Mouse (Mus musculus) spleen, postnatal 4 days (tissue): ENCODE results near the gene Angptl7.
A peak's percentile ranks its signal among the peaks of the same experiment; 100 is the strongest.

Experiments used
- DNase-seq, 2 experiments: peaks; one replicate each; pipeline ENCODE4 v3.0.0; 2022; ENCODE audit warnings: low spot score in 2 of 2

Gene Angptl7

DNA sequence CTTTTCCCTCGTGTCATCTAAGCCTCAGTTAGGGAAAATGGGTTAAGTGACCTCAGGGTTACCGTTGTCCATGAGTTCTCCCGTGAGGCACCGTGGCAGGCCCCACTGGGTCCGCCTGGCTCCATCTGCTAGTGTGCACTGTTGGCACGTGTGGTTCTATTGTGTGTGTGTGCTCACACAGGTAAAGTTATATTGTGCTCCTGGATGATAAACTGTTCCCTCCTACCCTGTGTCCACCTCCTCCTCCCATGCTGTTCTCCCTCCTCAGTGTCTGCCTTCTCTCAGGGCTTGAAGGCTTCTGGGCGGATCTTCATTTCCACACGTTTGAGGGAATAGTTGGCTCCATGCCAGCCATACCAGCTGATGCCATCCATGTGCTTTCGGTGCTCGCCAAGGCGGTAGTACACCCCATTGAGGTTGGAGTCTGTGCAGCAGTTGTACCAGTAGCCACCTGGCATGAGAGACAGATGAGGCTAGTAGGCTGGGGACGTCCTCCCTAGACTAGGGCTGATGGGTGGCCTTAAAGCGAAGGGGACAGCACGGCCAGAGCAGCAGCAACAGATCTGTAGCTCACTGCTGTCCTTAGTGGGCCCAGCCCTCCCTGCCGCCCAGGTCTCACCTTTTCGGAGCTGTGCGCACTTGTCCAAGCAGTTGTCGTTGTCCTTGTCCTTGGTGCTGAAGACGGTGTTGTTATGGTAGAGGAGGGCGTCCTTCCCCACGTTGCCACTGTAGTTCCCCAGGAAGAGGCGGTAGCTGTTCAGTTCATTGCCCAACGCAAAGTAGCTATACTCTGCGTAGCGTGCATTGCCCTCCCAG is 4.2 kb downstream of the Angptl7 start:
- peak in 1 of 2 experiments; percentile 53 for DNase-seq

DNA sequence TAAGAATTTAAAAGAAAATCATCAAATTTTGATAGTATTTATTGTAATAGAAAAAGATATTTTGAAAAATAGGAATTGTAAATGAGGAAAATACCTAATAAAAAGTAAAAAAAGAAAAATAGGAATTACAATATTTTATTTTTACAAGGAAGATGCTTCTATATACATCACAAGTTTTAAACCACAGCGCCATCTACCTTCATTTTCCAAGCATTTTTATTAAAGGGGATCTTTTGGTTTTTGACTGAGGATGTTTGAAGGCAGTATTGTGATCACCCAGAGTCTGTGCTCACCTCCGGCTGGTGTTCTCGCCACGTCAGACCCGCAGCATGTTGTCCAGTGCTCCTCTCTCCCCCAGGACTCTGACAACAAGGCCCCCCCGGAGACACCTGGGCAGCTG is 5.1 kb downstream of the Angptl7 start:
- DNase-seq = no peak

DNA sequence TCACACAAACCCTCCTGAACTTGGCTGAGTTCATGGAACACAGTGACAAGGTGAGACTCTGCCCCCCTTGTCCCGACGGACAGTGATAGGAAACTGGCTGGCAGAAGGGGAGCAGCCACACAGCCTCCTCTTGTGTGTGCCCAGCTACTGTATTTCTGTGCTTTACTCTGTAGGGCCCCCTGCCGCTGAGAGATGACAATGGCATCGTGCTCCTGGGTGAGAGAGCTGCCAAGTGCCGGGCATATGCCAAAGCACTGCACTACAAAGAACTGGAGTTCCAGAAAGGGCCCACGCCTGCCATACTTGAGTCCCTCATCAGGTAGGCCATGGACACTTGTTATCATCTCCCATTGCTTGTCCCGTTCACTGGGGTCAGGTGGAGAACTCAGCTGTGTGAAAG is 8.8 kb downstream of the Angptl7 start:
- DNase-seq = peak in 1 of 2 experiments; percentile 57

DNA sequence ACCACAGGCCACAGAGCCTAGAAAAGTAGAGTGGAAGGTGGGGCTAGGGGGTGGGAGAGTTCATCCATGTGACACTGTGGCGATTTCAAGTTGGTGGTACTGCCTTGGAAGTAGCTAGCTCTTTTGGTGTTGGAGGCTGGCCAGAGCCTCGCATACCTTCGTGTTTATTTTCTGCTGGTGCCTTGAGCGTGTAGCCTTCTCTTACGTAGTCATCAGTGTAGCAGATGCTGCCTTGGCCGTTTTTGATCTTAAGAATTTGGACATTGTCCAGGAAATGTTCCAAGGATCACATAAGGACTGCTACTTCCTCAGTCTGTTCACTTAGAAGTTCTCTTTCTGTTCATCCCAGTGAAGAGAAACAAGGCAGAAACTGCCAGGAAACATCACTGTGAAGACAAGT is 9.8 kb downstream of the Angptl7 start:
- DNase-seq = no peak

DNA sequence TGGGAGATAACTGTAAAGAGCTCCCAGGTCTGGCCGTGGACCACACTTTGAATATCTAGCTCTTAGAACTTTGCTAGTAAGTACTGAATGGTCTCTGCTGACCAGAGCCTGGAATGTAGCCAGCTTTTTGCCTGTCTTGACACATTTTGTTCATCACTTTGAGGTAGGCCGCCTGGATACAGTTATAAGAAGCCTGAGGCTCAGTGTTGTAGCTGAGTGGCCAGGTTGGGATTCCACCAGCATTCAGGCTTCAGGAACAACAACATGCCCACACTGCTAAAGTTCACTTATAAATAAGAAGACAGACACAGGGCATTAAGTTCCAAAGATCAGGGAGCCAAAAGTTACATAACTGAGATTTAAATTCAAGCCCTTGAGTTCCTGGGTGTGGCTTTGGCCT is 12.4 kb downstream of the Angptl7 start:
- DNase-seq = no peak

DNA sequence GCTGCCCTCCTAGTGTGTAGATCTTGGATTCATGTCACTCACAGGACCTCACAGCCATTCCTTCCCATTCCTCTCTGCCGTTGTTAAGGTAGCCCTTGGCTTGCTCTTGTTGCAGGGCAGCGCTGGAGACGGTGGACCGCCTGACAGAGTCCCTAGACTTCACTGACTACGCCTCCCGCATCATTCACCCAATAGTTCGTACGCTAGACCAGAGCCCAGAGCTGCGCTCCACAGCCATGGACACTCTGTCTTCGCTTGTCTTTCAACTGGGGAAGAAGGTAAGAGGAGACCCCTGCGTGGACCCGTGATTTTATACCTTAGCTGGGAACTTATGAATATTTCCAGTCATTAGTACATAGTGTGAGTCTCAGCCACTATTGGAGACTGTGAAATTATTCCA is 15.7 kb downstream of the Angptl7 start:
- DNase-seq = peak in 1 of 2 experiments; percentile 53

DNA sequence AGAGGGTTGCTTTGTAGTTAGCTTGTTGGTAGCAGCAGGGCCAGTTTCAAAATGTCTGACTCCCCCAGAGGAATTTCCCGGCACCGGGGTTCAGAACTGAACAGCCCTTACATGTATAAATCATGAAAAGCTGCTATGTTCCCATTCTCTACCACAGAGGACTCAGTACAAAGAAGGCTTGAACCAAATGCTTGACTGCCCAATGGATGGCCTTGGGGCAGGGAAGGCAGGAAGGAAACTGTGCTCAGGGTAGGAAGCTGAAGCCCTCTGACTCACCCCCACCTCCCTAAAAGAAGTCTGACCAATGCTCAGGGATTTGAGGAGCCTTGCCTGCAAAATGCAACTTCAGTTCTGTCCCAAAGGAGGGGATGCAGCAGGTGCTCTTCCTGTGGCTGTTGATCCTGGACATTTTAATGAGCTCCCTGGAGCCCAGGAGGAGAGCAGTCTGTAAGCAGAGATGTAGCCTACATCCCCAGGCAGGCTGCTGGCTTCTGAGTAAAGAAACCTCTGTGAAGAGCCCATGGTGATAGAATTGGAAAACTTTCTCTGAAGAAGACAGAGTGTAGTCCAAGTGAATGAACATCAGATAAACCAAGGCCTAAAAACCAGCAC is 18.6 kb downstream of the Angptl7 start:
- DNase-seq = no peak

DNA sequence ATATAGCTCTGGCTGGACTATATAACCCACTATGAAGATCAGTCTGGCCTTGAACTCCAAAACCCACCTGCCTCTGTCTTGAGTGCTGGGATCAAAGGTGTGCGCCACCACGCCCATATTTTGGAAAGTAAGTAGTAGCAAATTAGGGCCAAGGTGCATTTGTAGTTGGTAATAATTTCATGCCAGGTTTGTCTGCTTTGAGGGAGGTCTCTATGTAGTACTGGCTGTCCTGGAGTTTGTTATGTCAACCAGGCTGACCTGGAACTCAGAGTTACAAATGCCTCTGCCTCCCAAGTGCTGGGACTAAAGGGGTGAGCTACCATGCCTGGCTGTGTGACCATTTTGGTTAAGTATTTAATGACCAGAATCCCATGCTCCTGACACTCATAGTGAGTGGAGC is 20.0 kb downstream of the Angptl7 start:
- no peak for DNase-seq

DNA sequence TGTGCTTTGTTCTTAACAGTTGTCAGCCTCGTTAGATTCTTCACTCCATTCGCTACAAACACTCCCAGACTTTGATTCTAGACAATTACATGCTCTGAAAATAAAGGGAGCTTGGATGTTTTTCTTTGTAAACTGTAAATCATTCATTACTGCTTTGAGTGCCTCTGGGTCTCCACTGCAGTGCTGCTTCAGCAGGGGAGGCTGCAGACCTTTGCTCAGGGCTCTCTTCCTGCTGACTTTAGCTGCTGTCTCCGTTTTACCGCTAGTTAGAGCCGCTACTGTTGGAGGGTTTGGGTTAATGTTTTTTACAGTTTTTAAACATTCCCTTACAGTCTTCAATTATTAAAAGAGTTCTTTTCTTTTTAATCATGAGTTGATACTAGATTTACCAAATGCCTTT is 26.8 kb downstream of the Angptl7 start:
- DNase-seq = no peak

DNA sequence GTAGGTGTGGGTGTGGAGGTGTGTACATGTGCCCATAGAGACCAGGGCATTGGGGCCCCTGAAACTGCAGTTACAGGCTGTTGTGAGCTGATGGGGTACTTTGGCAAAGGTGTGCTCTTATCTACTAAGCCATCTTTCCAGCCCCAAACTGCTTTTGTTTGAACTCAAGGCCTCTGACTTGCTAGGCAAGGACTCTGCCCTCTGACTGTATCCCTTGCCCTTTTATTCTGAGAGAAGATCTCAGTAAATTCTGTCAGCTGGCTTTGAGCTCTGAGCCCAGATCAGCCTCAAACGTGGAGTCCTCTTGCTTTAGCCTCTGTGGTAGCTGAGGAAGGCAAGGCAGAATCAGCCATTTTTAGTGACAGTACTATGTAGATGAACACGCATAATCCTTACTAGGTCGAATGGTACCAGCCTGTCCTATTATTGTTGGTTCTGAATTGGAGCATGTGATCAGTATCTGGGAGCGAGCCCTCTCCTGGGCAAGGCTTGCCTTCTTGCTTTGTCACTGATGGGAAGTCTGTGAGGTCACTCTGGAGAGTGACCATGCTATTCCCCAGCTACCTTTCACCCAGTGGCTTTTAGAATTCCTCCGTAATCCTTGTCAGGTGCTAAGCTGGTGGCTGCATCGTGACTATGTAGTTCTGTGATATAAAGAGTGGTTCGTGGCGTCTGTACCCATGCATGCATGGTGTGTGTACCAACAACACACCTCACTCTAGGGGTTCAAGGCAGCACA is 27.7 kb downstream of the Angptl7 start:
- no peak for DNase-seq

DNA sequence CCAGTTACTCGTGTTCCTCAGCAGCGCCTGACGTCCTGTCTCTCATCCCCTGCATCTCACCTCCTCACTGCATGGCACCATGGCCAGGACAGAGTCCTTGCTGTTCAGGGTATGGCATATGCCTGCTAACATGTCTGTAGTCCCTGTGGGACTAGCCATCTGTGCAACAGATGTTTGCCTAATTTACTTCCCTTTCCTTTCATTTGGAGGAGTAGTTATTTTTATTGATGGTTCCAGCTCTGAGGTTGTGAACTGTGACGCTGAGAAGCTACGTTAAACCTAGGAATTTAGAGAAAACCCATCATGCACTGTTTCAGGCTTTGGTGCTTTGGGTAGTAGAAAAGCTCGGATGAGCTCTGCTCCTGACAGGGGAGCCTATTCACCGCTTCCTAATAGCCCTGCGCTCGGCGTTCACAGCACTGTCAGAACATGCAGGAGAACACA is 28.9 kb downstream of the Angptl7 start:
- no peak for DNase-seq

DNA sequence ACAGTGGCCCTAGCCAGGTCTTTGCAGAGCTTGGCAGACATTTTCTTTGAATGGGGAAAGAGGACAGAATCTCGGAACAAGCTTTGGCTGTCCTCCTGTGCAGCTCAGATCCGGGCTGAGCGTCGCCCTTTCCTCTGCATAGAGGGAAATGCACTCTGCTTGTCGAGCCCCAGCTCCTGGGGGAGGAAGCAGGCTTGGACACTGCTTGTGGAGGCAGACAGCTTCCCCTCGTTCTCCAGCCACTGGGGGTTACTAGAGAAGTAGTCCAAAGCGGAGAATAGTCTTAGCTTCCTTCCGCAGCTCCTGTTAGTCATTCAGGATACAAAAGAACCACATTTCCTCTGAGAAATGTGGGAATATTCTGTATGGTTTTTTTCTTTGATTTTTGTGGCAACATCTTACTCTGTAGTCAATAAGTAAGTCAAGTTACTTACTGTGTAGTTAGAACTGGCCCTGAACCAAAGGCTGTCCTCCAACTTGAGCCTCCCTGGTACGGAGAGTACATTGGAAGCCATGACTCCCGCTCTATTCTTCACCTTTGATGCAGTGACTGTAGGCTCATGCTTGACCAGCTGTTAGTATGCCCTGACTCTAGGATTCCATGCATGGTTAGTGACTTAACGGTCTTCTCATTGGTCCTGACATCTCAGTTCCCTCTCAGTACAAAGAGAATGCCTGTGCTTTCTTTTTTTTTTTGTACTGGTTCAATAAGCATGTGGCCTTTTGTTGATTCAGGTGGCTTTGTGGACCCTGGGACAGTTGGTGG is 30.6 kb downstream of the Angptl7 start:
- no peak for DNase-seq

DNA sequence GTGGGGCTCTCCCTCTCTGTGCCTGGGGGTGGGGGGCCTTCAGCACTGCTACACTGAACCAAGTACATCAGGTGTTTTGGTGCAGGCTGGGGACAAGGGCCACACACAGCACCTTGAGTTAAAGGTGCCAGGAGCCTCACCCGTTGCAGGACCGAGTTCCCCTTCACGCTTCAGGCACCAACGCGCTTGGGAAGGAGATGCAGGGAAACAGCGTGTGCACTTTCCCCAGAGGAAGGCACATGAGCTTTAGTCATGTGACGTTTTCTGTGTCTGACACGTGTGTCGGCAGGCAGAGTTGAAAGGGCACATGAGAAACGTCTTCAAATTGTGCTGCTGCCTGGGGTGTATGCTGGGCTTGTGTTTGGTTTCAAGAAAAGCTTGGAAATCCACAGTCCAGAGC is 31.9 kb downstream of the Angptl7 start:
- no peak for DNase-seq

DNA sequence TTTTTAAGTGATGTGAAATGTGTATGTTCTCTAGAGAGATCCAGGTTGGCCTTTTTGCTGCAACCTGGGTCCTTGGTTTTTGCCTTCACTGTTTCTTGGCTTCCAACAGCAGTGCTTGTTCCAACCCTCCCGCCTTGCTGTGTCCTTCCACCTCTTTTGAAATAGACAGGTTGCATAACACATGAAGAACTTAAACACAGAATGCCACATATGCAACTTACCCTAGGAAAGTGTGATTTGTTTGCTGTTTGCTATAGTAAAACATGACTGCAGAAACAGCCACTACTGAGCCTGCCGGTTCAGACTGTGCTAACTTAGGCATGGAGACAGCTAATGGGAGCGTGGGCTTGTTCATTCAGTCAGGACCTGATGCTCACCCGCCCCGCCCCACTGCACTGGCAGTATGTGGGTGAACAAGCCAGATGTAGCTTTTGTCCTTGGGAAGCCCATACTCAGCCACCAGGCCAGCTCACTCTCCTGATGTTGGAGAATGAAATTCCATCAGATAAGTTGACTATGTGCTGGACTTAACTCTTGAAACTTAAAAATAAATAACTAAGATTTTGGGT is 33.7 kb downstream of the Angptl7 start:
- DNase-seq = no peak

DNA sequence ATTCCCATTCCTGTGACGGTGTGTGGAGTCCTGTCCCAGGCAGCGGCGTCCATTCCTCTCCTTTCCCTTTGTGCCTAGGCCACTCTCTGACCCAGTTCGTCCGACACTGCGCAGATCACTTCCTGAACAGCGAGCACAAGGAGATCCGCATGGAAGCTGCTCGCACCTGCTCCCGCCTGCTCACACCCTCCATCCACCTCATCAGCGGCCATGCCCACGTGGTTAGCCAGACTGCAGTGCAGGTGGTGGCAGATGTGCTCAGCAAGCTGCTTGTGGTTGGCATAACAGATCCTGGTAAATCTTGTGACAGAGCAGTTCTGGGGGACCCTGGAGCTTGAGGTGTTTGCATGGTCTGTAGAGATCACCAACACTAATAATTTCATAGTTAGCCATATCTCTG is 35.4 kb downstream of the Angptl7 start:
- DNase-seq = no peak

DNA sequence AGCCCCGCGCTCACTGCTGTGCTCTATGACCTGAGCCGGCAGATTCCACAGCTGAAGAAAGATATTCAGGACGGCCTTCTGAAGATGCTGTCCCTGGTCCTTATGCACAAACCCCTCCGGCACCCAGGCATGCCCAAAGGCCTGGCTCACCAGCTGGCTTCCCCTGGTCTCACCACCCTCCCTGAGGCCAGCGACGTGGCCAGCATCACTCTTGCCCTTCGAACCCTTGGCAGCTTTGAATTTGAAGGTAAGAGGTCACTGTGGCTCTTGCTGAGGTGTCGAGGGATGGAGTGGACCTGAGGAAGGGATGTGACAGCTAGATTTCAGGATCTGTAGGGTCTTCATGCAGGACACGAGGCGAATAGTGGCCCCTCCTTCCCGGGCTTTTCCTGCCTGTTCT is 36.0 kb downstream of the Angptl7 start:
- DNase-seq = no peak

DNA sequence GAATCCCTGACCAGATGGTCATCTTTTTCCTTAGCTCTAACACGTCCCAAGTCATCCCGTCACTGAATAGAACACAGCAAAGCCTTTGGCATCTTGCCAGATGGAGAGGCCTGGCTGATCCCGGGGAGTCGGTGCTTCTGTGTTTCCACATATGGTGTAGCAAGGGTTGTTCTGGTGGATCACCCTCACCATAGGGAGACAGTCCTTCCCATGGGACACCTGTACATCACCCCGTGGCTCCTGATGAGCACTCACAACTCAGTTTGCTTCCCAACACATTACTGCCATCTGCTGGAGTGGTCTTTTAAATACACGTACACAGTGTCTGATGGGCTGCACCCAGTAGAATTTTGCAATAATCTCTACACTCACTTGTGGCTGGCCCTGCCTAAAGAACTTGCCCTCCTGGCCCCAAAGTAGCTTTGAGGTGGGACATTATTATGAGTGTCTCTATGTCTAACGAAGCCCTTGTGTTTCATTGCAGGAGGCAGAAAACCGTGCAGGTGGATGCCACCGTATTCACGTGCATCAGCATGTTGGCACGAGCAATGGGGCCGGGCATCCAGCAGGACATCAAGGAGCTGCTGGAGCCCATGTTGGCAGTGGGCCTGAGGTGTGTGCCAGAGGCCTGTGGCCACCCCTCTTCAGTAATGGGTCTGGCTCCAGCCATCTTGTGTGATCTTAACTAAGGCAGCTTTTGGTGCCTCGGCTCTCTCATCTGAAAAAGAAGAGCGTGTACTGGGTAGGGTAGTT is 36.9 kb downstream of the Angptl7 start:
- no peak for DNase-seq

DNA sequence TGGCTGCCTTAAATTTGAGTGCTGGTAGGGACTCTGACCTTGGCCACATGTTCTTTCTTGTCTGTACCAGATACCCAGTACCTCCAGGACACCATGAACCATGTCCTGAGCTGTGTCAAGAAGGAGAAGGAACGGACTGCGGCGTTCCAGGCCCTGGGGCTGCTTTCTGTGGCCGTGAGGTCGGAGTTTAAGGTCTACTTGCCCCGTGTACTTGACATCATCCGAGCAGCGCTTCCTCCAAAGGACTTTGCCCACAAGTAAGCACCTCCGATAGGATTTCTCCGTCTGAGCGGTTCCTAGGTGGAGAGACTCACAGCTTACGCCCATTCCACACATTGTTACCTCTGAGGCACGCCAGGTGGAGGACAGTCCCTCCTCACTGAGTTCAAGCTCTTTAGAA is 37.5 kb downstream of the Angptl7 start:
- DNase-seq = no peak

DNA sequence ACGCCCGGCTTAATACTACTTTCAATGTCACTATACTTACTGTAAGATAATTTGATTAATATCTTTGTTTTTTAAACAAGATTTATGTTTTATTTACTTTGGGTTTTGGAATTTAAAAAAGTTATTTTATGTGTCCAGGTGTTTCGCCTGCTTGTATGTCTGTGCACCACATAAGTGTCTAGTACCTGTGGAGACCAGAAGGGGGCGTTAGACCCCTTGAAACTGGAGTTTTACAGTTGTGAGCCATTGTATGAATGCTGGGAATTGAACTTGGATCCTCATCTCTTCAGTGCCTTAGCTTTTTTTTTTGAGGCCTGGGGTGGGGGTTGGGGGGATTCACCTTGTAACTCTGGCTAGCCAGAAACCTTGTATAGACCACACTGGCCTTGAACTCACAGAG is 38.5 kb downstream of the Angptl7 start:
- no peak for DNase-seq

DNA sequence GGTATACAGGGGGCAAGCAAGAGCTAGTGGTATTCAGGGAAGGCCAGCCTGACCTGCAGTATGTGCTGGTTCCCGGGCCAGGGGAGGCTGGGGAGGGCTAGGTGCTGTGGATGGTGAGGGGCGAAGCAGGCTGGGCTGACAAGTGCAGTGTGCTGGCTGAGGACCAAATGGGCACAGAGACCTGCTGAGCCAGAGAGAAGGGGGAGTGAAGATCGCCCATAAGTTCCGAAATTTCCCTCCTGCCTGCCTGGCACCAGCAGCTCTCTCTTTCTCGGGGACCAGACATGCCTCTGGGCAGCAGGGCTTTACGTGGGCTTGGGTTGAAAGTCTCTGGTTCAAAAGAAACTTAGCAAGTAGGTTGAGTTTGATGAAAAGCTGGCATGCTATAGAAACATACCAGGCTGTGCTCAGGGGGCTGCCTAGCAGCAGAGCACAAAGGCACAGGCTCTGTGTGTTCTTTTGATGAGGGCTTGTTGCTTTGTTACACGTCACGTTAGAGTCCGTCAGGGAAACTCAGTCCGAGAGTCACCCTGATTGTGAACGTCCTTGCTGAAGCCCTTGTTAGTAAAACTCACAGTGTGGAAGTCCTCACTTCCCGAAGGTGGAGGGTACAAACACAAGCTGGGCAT is 39.5 kb downstream of the Angptl7 start:
- no peak for DNase-seq
